Mouse (Mus musculus) ES-E14 (cell line): ENCODE measurements around the gene Yipf6. TPM values are rescaled to one million over a fixed set of nuclear protein-coding genes. Genes with fewer than 3 reads are reported as not detected.

Experiments used
- DNase-seq: peaks from one replicate; pipeline ENCODE4 v3.0.0-alpha.2; 2013; ENCODE audit warnings: low read depth, low spot score
- H3K27ac ChIP-seq: 2 replicates; pipeline ENCODE4 v1.5.1; 2012; ENCODE audit warnings: low read depth, mild to moderate bottlenecking, low read length, moderate library complexity, mixed read lengths; ENCODE audit not compliant: poor library complexity, insufficient read depth, severe bottlenecking
- H3K36me3 ChIP-seq: 2 replicates; pipeline ENCODE4 v1.6.1; 2012; ENCODE audit warnings: mild to moderate bottlenecking, low read length, moderate library complexity, mixed read lengths; ENCODE audit not compliant: control insufficient read depth, poor library complexity, insufficient read depth, severe bottlenecking
- H3K4me1 ChIP-seq, 2 experiments: fragments of 150-350 bp in 1 of 2; sonication (generic) in 1 of 2; 2 replicates each; pipeline ENCODE4 v1.6.1; 2012; ENCODE audit warnings: low read length in 2 of 2, mild to moderate bottlenecking in 1 of 2, mixed read lengths in 1 of 2; ENCODE audit not compliant: control insufficient read depth in 2 of 2, insufficient read depth in 2 of 2, poor library complexity in 1 of 2
- H3K4me3 ChIP-seq, 2 experiments: fragments of 150-350 bp in 1 of 2; sonication (generic) in 1 of 2; 2 replicates each; pipeline ENCODE4 v1.5.1; 2012; ENCODE audit warnings: low read length in 2 of 2, low read depth in 1 of 2, mild to moderate bottlenecking in 1 of 2, mixed read lengths in 1 of 2; ENCODE audit not compliant: insufficient read depth in 1 of 2, poor library complexity in 1 of 2, severe bottlenecking in 1 of 2
- H3K9ac ChIP-seq: 2 replicates; pipeline ENCODE4 v1.6.1; 2012; ENCODE audit warnings: low read depth, mild to moderate bottlenecking, low read length, mixed read lengths; ENCODE audit not compliant: poor library complexity, insufficient read depth, severe bottlenecking
- H3K9me3 ChIP-seq: fragments of 150-350 bp; sonication (generic); 2 replicates; pipeline ENCODE4 v1.6.1; 2012; ENCODE audit warnings: low read depth, mild to moderate bottlenecking, low read length; ENCODE audit not compliant: control insufficient read depth, insufficient read depth
- CHD2 ChIP-seq: IDR thresholded peaks from 2 replicates; pipeline ENCODE4 v1.6.1; 2014; ENCODE audit warnings: mild to moderate bottlenecking, low read depth, low read length, inconsistent platforms
- HCFC1 ChIP-seq: IDR thresholded peaks from 2 replicates; pipeline ENCODE4 v1.6.1; 2012; ENCODE audit warnings: low read length, inconsistent platforms, borderline replicate concordance; ENCODE audit not compliant: insufficient read depth
- MAFK ChIP-seq: IDR thresholded peaks from 2 replicates; pipeline ENCODE4 v1.6.1; 2014; ENCODE audit warnings: mild to moderate bottlenecking, low read depth, low read length, inconsistent platforms; ENCODE audit not compliant: insufficient read depth
- ZC3H11A ChIP-seq: IDR thresholded peaks from 2 replicates; pipeline ENCODE4 v1.6.1; 2012; ENCODE audit warnings: low read depth, mild to moderate bottlenecking, inconsistent platforms, low read length, borderline replicate concordance
- ZNF384 ChIP-seq: IDR thresholded peaks from 2 replicates; pipeline ENCODE4 v1.6.1; 2012; ENCODE audit warnings: low read depth, low read length, inconsistent platforms
- in situ Hi-C, 2 experiments: fragments of 600-800 bp; cut with MboI; formaldehyde crosslinking; loops; one replicate each; pipeline ENCODE4 v1.15.1; 2025; ENCODE audit warnings: low sequenced_read_pairs in 2 of 2, inconsistent platforms in 1 of 2; ENCODE audit not compliant: unreplicated experiment in 2 of 2
- total RNA-seq: library from RNA; depleted of rRNA; stranded (reverse); fragments of 300-350 nt; gene quantifications from 2 replicates; pipeline ENCODE4 v1.2.3, GENCODE M21; 2012; rRNA removed

Yipf6 gene
- 33.7 and 44.9 TPM in 2 replicates for total RNA-seq

DNA sequence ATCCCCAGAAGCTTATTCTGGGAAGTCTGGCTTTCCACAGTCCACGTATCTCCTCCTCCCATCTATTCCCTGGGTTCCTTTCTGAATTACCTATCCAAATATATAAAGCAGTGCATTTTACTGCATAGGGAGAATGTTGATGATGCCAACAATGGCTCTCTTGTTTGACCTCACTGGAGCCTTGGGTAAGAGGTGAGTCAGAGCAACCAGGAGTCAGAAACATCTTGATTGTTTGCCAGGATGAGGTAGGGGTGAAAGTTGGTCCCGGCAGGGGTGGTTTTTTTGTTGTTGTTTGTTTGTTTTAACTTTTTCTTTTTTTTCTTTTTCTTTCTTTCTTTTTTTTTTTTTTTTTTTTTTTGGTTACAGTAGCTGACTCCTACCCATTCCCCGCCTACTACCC, at the start of gene Yipf6:
Gene Yipf6, plus strand, starts transcription at position 216 of the 400 bp plus-strand sequence.
- in situ Hi-C loops = loop anchor here in 1 of 2 experiments (25.0 kb wide), 1 partner anchor 224 kb away; no protein-coding TSS in a partner anchor

DNA sequence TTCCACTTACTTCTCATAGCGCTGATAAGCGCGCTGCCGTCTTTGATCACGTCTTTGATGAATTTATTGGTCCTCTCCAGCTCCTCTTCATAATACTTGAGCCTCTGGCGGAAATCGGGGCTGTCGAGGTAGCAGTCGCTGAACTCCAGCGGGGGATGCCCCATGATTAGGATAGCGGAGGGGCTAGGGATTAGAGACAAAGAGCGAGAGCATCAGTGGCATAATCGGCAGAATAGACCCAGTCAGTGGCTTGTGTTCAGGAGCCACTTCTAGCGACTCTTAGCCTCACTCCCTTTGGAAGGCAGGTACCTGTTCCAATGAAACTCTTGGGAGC, 46.1 kb upstream of the Yipf6 start:
- DNase-seq = no peak
- no peak overlapping the region for H3K27ac ChIP-seq
- in situ Hi-C loops = no loop called here
- H3K9ac ChIP-seq = no peak overlapping the region
- no peaks in the 10 kb centered on the region for H3K9me3 ChIP-seq
- H3K36me3 ChIP-seq = no peaks in the 10 kb centered on the region
- H3K4me1 ChIP-seq = no peaks in the 10 kb centered on the region
- peak overlapping the region; percentile 76 to 78 for H3K4me3 ChIP-seq
- TF ChIP-seq ZNF384 (no peak), MAFK (no peak), CHD2 (no peak), HCFC1 (no peak), ZC3H11A (no peak)

More for the DNA sequence above, at the start of gene Yipf6:
- H3K9ac ChIP-seq = peak within 1 kb of the TSS; percentile 80
- no peaks in the 10 kb centered on the region for H3K36me3 ChIP-seq
- 0 out of 2 replicates have a peak, but pooled peaks have one; percentile 34 for TF ChIP-seq ZNF384
- TF ChIP-seq ZC3H11A = no peak
- no peak for DNase-seq
- peak within 1 kb of the TSS; percentile 79 to 94 for H3K4me3 ChIP-seq
- no peaks in the 10 kb centered on the region for H3K9me3 ChIP-seq
- H3K27ac ChIP-seq = peak within 1 kb of the TSS; percentile 77
- H3K4me1 ChIP-seq = no peaks in the 10 kb centered on the region; a peak in 1 of 4 replicates

DNA sequence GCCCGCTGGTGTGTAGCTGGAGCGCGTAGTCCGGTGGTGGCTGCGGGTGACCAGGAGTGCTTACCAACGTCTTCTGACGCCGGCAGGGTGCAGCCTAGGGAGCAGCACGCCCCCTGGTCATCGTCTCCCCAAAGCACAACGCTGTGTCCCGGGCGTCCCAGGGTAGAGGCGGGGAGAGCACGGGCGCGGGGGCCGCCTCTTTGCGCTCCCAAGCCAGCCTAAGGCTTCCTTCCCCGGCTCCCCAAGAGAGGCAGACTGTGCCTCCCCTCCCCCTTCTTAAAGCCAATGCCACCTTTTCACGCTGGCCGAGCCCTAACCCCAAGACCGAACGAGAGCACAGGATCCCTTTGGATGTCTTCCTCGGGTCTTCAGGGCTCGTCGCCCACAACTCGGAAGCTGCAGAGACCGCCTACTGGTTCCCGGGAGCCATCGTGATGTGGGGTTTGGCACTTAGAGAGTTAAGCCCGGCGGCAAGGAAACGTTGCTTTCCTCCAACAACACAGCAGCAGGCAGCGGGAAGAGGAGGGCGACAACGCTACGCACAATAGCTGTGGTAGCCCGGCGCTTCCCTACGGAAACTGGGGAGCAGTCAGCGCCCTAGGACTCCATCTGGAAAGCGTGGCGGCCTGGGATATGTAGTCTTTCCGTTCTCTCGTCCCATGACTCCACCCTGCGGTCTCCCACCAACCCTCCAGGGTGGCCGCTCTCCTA, 45.6 kb upstream of the Yipf6 start, which contains the start of gene Ophn1:
Gene Ophn1, minus strand, starts transcription at position 620 of the 711 bp plus-strand sequence.
- Histone ChIP-seq H3K9me3 (no peaks in the 10 kb centered on the region), H3K36me3 (no peaks in the 10 kb centered on the region), H3K27ac (no peak within 1 kb of the TSS; the same call in 1 of the 2 replicates), H3K9ac (peak within 1 kb of the TSS; percentile 46), H3K4me1 (no peaks in the 10 kb centered on the region), H3K4me3 (peak within 1 kb of the TSS; percentile 76 to 78)
- TF ChIP-seq HCFC1 (peak; percentile 85), ZNF384 (no peak)
- no peak for DNase-seq
- in situ Hi-C loops = no loop called here

- in situ Hi-C loops = no loop called here
- no peaks in the 10 kb centered on the region for H3K4me1 ChIP-seq
These were observed 37.8 kb upstream of the Yipf6 start for GRCm38 (mm10) chrX:98898307-98898706.

DNA sequence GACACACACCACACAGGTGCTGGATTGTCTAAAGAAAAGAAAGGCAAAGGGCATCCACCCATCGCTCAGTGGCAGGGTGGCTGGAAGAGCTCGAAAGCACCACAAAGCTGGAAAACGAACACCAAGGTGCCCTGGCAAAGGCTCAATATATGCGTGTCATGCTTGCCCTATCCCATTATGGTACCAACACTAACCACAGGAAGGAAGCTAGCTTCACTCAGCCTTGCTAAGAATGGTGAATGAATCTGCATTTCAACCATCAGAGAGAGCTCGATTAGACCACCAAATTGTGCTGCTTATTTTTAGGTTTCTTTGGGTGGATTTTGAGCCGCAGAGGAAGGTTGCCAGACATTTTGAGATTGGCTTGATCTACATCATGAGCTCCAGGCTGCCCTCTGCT, 31.9 kb upstream of the Yipf6 start:
- in situ Hi-C loops = no loop called here
- Histone ChIP-seq H3K9me3 (no peaks in the 10 kb centered on the region), H3K27ac (no peak overlapping the region), H3K9ac (no peak overlapping the region), H3K4me1 (no peaks in the 10 kb centered on the region), H3K36me3 (no peaks in the 10 kb centered on the region), H3K4me3 (no peak overlapping the region)
- TF ChIP-seq ZC3H11A (no peak), CHD2 (no peak), HCFC1 (no peak), MAFK (no peak), ZNF384 (no peak)
- DNase-seq = no peak

More at GRCm38 (mm10) chrX:98898307-98898706, 37.8 kb upstream of the Yipf6 start:
- H3K27ac ChIP-seq = no peak overlapping the region
- no peaks in the 10 kb centered on the region for H3K36me3 ChIP-seq
- no peak overlapping the region for H3K9ac ChIP-seq
- DNase-seq = no peak
- H3K4me3 ChIP-seq = no peak overlapping the region
- TF ChIP-seq MAFK (no peak), ZC3H11A (no peak)
- H3K9me3 ChIP-seq = no peaks in the 10 kb centered on the region
